Mouse (Mus musculus) CH12.LX (cell line): Measurements from ENCODE around the gene Dicer1. TPM values are rescaled to one million over a fixed set of nuclear protein-coding genes. Genes with fewer than 3 reads are reported as not detected.

Source experiments
- DNase-seq: peaks from one replicate; pipeline ENCODE4 v3.0.0-alpha.2; 2013; ENCODE audit errors: extremely low read depth
- H3K27ac ChIP-seq: 2 replicates; pipeline ENCODE4 v1.5.1; 2012; ENCODE audit warnings: low read depth, mild to moderate bottlenecking, control low read depth, moderate library complexity; ENCODE audit not compliant: insufficient read depth
- H3K27me3 ChIP-seq: replicated peaks from 2 replicates; pipeline ENCODE3; 2012; ENCODE audit warnings: inconsistent platforms
- H3K36me3 ChIP-seq, 2 experiments: replicated peaks in 1 of 2; 2 replicates each; pipeline versions ENCODE3 to v1.6.1; 2012; ENCODE audit warnings: inconsistent platforms in 1 of 2, low read length in 1 of 2, mild to moderate bottlenecking in 1 of 2, mixed read lengths in 1 of 2, moderate library complexity in 1 of 2; ENCODE audit not compliant: control insufficient read depth in 1 of 2, insufficient read depth in 1 of 2
- H3K4me1 ChIP-seq, 2 experiments: 2 replicates each; pipeline ENCODE4 v1.6.1; 2012; ENCODE audit warnings: inconsistent platforms in 1 of 2, moderate library complexity in 1 of 2; ENCODE audit not compliant: insufficient read depth in 2 of 2, control insufficient read depth in 1 of 2
- H3K4me2 ChIP-seq: 2 replicates; pipeline ENCODE4 v1.6.1; 2012; ENCODE audit warnings: low read depth, mild to moderate bottlenecking, control low read depth; ENCODE audit not compliant: poor library complexity, insufficient read depth, severe bottlenecking
- H3K4me3 ChIP-seq, 3 experiments: fragments of 150-350 bp in 1 of 3; sonication (generic) in 1 of 3; replicated peaks in 1 of 3; 2 replicates each; pipeline versions ENCODE3 to v1.5.1; 2011 to 2012; ENCODE audit warnings: low read depth in 2 of 3, low read length in 2 of 3, mild to moderate bottlenecking in 2 of 3, moderate library complexity in 2 of 3, control low read depth in 1 of 3, improper control_type of control experiment in 1 of 3, inconsistent platforms in 1 of 3, mixed read lengths in 1 of 3; ENCODE audit not compliant: poor library complexity in 1 of 3
- H3K79me2 ChIP-seq: replicated peaks from 2 replicates; pipeline ENCODE4 v1.6.1; 2012; ENCODE audit warnings: mild to moderate bottlenecking, moderate library complexity; ENCODE audit not compliant: control insufficient read depth, poor library complexity, insufficient read depth, severe bottlenecking; ENCODE audit errors: extremely low read depth
- H3K9ac ChIP-seq: 2 replicates; pipeline ENCODE4 v1.6.1; 2012; ENCODE audit warnings: low read depth, mild to moderate bottlenecking, control low read depth, moderate library complexity; ENCODE audit not compliant: insufficient read depth
- H3K9me3 ChIP-seq: replicated peaks from 2 replicates; pipeline ENCODE3; 2012; ENCODE audit warnings: low read length, inconsistent platforms, mixed read lengths
- GABPA ChIP-seq: IDR thresholded peaks from 2 replicates; pipeline ENCODE4 v1.6.1; 2012; ENCODE audit warnings: low read depth, low read length, improper control_type of control experiment, inconsistent platforms; ENCODE audit not compliant: insufficient replicate concordance
- HCFC1 ChIP-seq: IDR thresholded peaks from 2 replicates; pipeline ENCODE4 v1.6.1; 2012; ENCODE audit warnings: low read depth, mild to moderate bottlenecking, inconsistent platforms, low read length, improper control_type of control experiment
- IRF4 ChIP-seq: IDR thresholded peaks from 2 replicates; pipeline ENCODE4 v1.6.1; 2014; ENCODE audit warnings: low read depth, mild to moderate bottlenecking, inconsistent platforms, low read length, improper control_type of control experiment
- JUND ChIP-seq: conservative IDR thresholded peaks from 2 replicates; pipeline ENCODE4 v1.6.1; 2011; ENCODE audit warnings: low read depth, low read length, improper control_type of control experiment
- MEF2A ChIP-seq: IDR thresholded peaks from 2 replicates; pipeline ENCODE4 v1.6.1; 2014; ENCODE audit warnings: low read depth, mild to moderate bottlenecking, inconsistent platforms, low read length, improper control_type of control experiment, borderline replicate concordance
- MYC ChIP-seq: IDR thresholded peaks from 2 replicates; pipeline ENCODE4 v1.6.1; 2011; ENCODE audit warnings: low read depth, mild to moderate bottlenecking, improper control_type of control experiment, low read length
- RAD21 ChIP-seq: IDR thresholded peaks from 2 replicates; pipeline ENCODE4 v1.6.1; 2011; ENCODE audit warnings: low read depth, mild to moderate bottlenecking, low read length, improper control_type of control experiment, moderate library complexity
- RCOR1 ChIP-seq: conservative IDR thresholded peaks from 2 replicates; pipeline ENCODE4 v1.6.1; 2012; ENCODE audit warnings: low read depth, mild to moderate bottlenecking, inconsistent platforms, low read length, improper control_type of control experiment
- SIN3A ChIP-seq: IDR thresholded peaks from 2 replicates; pipeline ENCODE4 v1.6.1; 2012; ENCODE audit warnings: low read length, improper control_type of control experiment, inconsistent platforms
- SMC3 ChIP-seq: IDR thresholded peaks from 2 replicates; pipeline ENCODE4 v1.6.1; 2011; ENCODE audit warnings: low read depth, low read length, improper control_type of control experiment
- TCF12 ChIP-seq: IDR thresholded peaks from 2 replicates; pipeline ENCODE4 v1.6.1; 2014; ENCODE audit warnings: low read depth, mild to moderate bottlenecking, inconsistent platforms, low read length, improper control_type of control experiment
- UBTF ChIP-seq: IDR thresholded peaks from 2 replicates; pipeline ENCODE4 v1.6.1; 2012; ENCODE audit warnings: low read depth, mild to moderate bottlenecking, inconsistent platforms, low read length, improper control_type of control experiment, moderate library complexity
- ZC3H11A ChIP-seq: IDR thresholded peaks from 2 replicates; pipeline ENCODE4 v1.6.1; 2012; ENCODE audit warnings: low read depth, mild to moderate bottlenecking, inconsistent platforms, low read length, improper control_type of control experiment
- ZKSCAN1 ChIP-seq: IDR thresholded peaks from 2 replicates; pipeline ENCODE4 v1.6.1; 2012; ENCODE audit warnings: low read depth, inconsistent platforms, low read length, improper control_type of control experiment, borderline replicate concordance
- ZMIZ1 ChIP-seq: IDR thresholded peaks from 2 replicates; pipeline ENCODE4 v1.6.1; 2012; ENCODE audit warnings: low read depth, mild to moderate bottlenecking, inconsistent platforms, low read length, improper control_type of control experiment
- ZNF384 ChIP-seq: IDR thresholded peaks from 2 replicates; pipeline ENCODE4 v1.6.1; 2012; ENCODE audit warnings: low read depth, low read length, improper control_type of control experiment, inconsistent platforms
- dilution Hi-C: fragments of 300-500 bp; cut with MboI; formaldehyde crosslinking; loops from 2 replicates; pipeline ENCODE4 v1.14.3; 2020; ENCODE audit warnings: low sequenced_read_pairs; ENCODE audit not compliant: extremely low pct_unique_long_range_greater_than_20kb, extremely low pct_ligation_motif_present
- in situ Hi-C: fragments of 300-500 bp; cut with MboI; formaldehyde crosslinking; loops from 3 replicates; pipeline ENCODE4 v1.14.3; 2019; ENCODE audit warnings: low sequenced_read_pairs, low pct_ligation_motif_present, low pct_unique_long_range_greater_than_20kb, mixed read lengths
- polyA plus RNA-seq: library from polyadenylated mRNA; unstranded; fragments of >175 nt; gene quantifications from 2 replicates; pipeline ENCODE4 v1.2.1, GENCODE M21; 2012; ENCODE audit warnings: low read depth; ENCODE audit not compliant: insufficient read length
- total RNA-seq, 2 experiments: library from RNA; depleted of rRNA; stranded (reverse); fragments of 300-350 nt in 1 of 2; fragments of >200 nt in 1 of 2; gene quantifications; 2 replicates each; pipeline ENCODE4 v1.2.3; 2012 to 2014

Dicer1 gene
- total and polyA plus RNA-seq, 3 experiments: 22.0 to 41.1 (median 23.2) TPM

- DNase-seq: no peak
- Histone ChIP-seq H3K9ac (no peak overlapping the region), H3K36me3 (peaks cover 24 to 81% of the 10 kb centered on the region in 2 experiments), H3K4me2 (no peak overlapping the region), H3K27me3 (no peaks in the 10 kb centered on the region), H3K4me3 (no peak overlapping the region), H3K9me3 (no peaks in the 10 kb centered on the region), H3K27ac (no peak overlapping the region), H3K4me1 (no peaks in the 10 kb centered on the region), H3K79me2 (no peaks in the 10 kb centered on the region)
- TF ChIP-seq JUND: no peak
- TF ChIP-seq GABPA: no peak
- no peak for TF ChIP-seq IRF4
- no peak for TF ChIP-seq SIN3A
- TF ChIP-seq UBTF: no peak
- TF ChIP-seq HCFC1: no peak
- TF ChIP-seq ZKSCAN1: no peak
- no peak for TF ChIP-seq RAD21
- dilution Hi-C loops: no loop called here
- in situ Hi-C loops: no loop called here
These were observed 29.7 kb downstream of the Dicer1 start for GRCm38 (mm10) chr12:104722056-104722455.

DNA sequence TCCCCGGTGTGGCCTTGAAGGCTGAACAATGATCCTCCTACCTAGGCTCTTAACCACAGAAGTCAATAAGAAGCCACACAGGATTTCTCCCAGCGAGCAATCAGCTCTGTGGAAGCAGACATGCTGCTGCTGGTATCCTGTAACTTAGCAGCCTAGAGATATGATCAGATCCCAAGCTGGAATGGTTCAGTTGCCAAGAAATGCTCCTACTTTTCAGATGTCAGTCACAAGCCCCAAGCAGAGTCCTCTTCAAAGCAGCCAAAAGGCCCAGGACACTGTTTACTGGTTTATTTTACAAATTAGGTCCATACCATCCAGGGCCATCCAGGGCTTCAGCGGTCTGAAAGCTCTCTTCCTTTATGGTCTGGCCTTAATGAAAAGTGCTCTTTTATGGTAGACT is 30.7 kb downstream of the Dicer1 start:
- Histone ChIP-seq H3K4me3 (no peak overlapping the region), H3K36me3 (peaks cover 23 to 82% of the 10 kb centered on the region in 2 experiments), H3K9ac (no peak overlapping the region), H3K27ac (no peak overlapping the region), H3K9me3 (no peaks in the 10 kb centered on the region), H3K79me2 (no peaks in the 10 kb centered on the region; the same call in 1 of the 2 replicates), H3K4me2 (no peak overlapping the region), H3K27me3 (no peaks in the 10 kb centered on the region), H3K4me1 (no peaks in the 10 kb centered on the region)
- TF ChIP-seq MYC (no peak), ZNF384 (no peak), RCOR1 (no peak), MEF2A (no peak), HCFC1 (no peak), IRF4 (no peak), TCF12 (no peak), ZC3H11A (no peak), SIN3A (no peak), SMC3 (no peak), ZKSCAN1 (no peak), ZMIZ1 (no peak), UBTF (no peak)
- no peak for DNase-seq
- dilution Hi-C loops (no loop called here), in situ Hi-C loops (no loop called here)
